Mouse (Mus musculus) lung, postnatal 0 days (tissue): ENCODE measurements at regions not wholly inside any gene's neighbourhood (a gene's known extent, or its start where the extent isn't known, plus 50 kb on each side); places are given as distances from the start of the nearest gene placed in this dataset.

Experiments
- ATAC-seq: fragments of 200-750 bp; cut with Nextera tagmentation; 2 replicates; pipeline ENCODE4 v1.8.0; 2017; ENCODE audit warnings: moderate library complexity
- DNase-seq: peaks from one replicate; pipeline ENCODE4 v3.0.0-alpha.2; 2016; ENCODE audit warnings: low spot score
- H3K27ac ChIP-seq: fragments of 300-500 bp; sonication (generic); 2 replicates; pipeline ENCODE4 v1.5.1; 2014; ENCODE audit warnings: antibody characterized with exemption, mild to moderate bottlenecking, low read length, mixed read lengths
- H3K27me3 ChIP-seq: fragments of 300-500 bp; sonication (generic); replicated peaks from 2 replicates; pipeline ENCODE4 v1.6.1; 2014; ENCODE audit warnings: low read length, mixed read lengths; ENCODE audit not compliant: insufficient read depth
- H3K36me3 ChIP-seq: fragments of 300-500 bp; sonication (generic); 2 replicates; pipeline ENCODE4 v1.6.1; 2014; ENCODE audit warnings: low read length, mixed read lengths; ENCODE audit not compliant: insufficient read depth
- H3K4me1 ChIP-seq: fragments of 300-500 bp; sonication (generic); 2 replicates; pipeline ENCODE4 v1.6.1; 2014; ENCODE audit warnings: antibody characterized with exemption, low read depth, low read length, mixed read lengths; ENCODE audit not compliant: insufficient read depth
- H3K4me2 ChIP-seq: fragments of 300-500 bp; sonication (generic); replicated peaks from 2 replicates; pipeline ENCODE4 v1.6.1; 2014; ENCODE audit warnings: low read depth, mild to moderate bottlenecking, low read length, moderate library complexity, mixed read lengths
- H3K4me3 ChIP-seq: fragments of 300-500 bp; sonication (generic); 2 replicates; pipeline ENCODE4 v1.5.1; 2014; ENCODE audit warnings: low read depth, low read length
- H3K9ac ChIP-seq: fragments of 300-500 bp; sonication (generic); replicated peaks from 2 replicates; pipeline ENCODE4 v1.6.1; 2014; ENCODE audit warnings: low read depth, mild to moderate bottlenecking
- H3K9me3 ChIP-seq: fragments of 300-500 bp; sonication (generic); 2 replicates; pipeline ENCODE4 v1.6.1; 2016; ENCODE audit warnings: low read length, mixed read lengths
- CTCF ChIP-seq: IDR thresholded peaks from 2 replicates; pipeline ENCODE4 v1.5.1; 2016; ENCODE audit warnings: antibody characterized with exemption, mild to moderate bottlenecking
- EP300 ChIP-seq: IDR thresholded peaks from 2 replicates; pipeline ENCODE4 v1.6.1; 2016; ENCODE audit warnings: antibody characterized with exemption, mild to moderate bottlenecking, control low read depth
- WGBS: fragments of 180-500 bp; shearing (Covaris S2); extraction: QIAGEN DNeasy Blood & Tissue Kit; methylation state at CpG from one replicate; pipeline ENCODE4 v1.1.7; 2014; 5-methylcytosine and 5-hydroxymethylcytosine counted together

DNA sequence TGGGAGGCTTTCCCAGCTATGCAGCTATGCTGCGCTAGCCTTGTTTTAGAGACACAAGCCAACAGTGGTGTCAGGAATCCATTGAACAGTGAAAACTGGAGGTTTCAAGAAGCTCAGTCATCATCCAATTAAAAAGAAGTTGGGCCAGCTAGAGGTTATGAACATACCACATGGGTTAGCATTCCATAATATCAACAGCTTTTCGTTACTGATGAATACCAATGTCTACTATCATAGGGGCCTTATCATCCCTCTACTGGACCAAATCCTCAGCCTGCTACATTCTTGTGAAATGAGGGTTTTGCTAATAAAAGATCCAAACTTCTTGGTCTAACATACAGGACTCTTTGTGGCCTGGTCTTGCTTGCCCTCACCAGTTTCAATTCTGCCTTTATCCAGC lies 124.8 kb upstream of the Fam78b start:
- Histone ChIP-seq H3K9me3 (no peaks in the 10 kb centered on the region), H3K27ac (no peak overlapping the region), H3K4me3 (no peak overlapping the region), H3K36me3 (no peaks in the 10 kb centered on the region), H3K4me2 (no peak overlapping the region), H3K27me3 (no peaks in the 10 kb centered on the region), H3K9ac (no peak overlapping the region), H3K4me1 (no peaks in the 10 kb centered on the region)
- ATAC-seq (no peak), DNase-seq (no peak)
- no peak for TF ChIP-seq EP300
- TF ChIP-seq CTCF, result no peak
- 85% methylated on average over 2 of the region's 2 CpGs for WGBS

DNA sequence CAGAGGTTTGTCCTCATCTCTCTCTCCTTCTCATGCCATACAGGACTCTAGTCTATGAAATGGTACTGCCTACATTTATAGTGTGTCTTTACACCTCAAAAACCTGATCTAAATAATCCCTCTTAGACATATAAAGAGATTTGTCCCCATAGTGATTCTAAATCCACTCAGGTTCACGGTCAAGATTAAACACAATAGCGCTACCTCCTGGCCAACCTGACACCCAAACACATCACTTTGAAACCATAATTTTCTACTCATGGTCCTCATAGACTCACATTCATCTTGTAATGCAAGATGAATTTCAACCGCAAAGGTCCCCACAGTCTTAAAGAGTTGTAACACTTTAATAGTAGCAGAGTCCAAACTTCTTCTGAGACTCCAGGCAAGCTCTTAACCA lies 118.0 kb upstream of the Fam78b start:
- no peak overlapping the region for H3K4me3 ChIP-seq
- no peak overlapping the region for H3K4me2 ChIP-seq
- no peak overlapping the region for H3K27ac ChIP-seq
- no peak for ATAC-seq
- WGBS, result 80% methylated on average over 3 of the region's 3 CpGs
- TF ChIP-seq CTCF (no peak), EP300 (no peak)
- no peaks in the 10 kb centered on the region for H3K36me3 ChIP-seq
- no peaks in the 10 kb centered on the region for H3K9me3 ChIP-seq
- no peaks in the 10 kb centered on the region for H3K4me1 ChIP-seq
- H3K9ac ChIP-seq, result no peak overlapping the region
- no peaks in the 10 kb centered on the region for H3K27me3 ChIP-seq
- DNase-seq, result no peak

DNA sequence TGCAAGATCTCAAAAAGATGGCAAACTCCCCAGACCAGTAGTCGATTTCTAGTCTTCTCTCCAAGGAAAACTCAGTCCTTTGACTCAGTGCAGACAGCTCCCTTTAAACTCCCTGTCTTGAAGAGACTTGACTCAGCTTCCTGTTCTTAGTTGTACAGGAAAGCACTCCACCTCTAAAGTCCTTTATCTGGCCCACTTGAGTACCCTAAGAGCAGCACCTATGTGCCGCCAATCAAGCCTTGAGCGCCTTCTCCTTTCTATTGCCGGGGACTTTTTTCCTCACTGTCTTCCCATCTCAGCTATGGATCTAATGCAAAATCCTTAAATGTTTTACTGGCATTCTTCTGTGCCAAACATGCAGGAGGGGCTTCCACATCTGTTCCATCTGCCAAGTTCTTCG lies 105.3 kb upstream of the Fam78b start:
- Histone ChIP-seq H3K9ac (no peak overlapping the region), H3K4me2 (no peak overlapping the region), H3K27ac (no peak overlapping the region), H3K27me3 (no peaks in the 10 kb centered on the region), H3K4me3 (no peak overlapping the region), H3K9me3 (no peaks in the 10 kb centered on the region), H3K4me1 (no peaks in the 10 kb centered on the region; the same call in 1 of the 2 replicates), H3K36me3 (no peaks in the 10 kb centered on the region)
- no peak for TF ChIP-seq CTCF
- no peak for TF ChIP-seq EP300
- ATAC-seq (peak; percentile 63), DNase-seq (peak; percentile 32)
- WGBS, result 53% methylated on average over 5 of the region's 5 CpGs

DNA sequence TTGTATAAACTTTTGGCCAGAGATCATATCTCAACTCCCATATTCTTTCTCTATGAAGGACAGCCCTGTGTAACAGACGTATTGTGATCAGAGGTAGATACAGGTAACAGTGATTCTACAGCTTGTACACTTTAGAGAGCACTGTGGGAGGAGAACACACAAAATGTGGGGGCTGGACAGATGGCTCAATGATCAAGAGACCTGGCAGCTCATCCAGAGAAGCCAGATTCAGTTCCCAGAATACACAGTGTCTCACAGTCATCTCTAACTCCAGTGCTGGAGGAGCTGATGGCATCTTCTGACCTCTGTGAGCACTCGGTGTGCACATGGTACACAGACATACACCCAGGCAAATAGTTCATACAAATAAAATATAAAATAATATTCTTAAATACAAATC lies 102.5 kb upstream of the Fam78b start:
- Histone ChIP-seq H3K4me2 (no peak overlapping the region), H3K27me3 (no peaks in the 10 kb centered on the region), H3K4me1 (no peaks in the 10 kb centered on the region; the same call in 1 of the 2 replicates), H3K9ac (no peak overlapping the region), H3K4me3 (no peak overlapping the region), H3K36me3 (no peaks in the 10 kb centered on the region), H3K27ac (no peak overlapping the region), H3K9me3 (no peaks in the 10 kb centered on the region)
- ATAC-seq (no peak), DNase-seq (no peak)
- WGBS, result 82% methylated on average over 2 of the region's 2 CpGs
- TF ChIP-seq CTCF, result no peak
- TF ChIP-seq EP300, result no peak

DNA sequence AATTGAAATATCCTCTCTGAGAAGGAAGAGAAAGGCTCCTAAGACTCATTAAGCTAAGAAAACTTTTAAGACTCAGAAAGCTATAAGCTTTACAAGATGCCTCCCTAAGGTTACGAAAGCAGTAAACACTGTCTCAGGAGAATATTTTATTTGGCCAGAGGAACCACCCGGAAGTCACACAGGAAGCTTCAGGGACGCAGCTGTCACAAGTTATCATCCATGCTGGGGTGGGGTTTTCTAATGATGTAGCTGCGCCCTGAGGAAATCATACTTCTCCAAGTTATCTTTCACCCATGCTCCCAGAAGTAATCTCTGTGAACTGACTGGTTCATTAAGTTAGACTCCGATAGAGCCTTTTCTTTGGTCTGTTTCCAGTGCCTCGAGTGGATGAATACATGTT lies 102.0 kb upstream of the Fam78b start:
- WGBS, result 50% methylated on average over 6 of the region's 6 CpGs
- ATAC-seq, result no peak

DNA sequence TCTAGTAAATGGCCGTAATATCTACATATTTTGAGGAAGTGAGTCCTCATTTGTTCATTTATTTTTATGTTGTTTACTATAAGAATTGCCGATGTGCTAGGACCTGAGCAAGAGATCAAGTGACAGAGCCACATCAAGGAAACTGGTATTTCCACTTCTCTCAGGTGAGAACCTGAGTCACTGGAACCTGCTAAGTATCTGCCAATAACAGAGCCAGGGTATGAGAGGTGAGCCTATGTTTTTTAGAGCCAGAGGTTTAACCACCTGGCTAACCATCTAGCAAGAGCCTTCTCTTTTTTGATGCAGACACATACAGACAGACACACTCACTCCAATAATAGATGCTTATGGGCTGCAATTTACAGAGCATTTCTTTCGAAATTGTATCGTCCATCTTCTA lies 101.2 kb upstream of the Fam78b start:
- WGBS, result 76% methylated on average over 4 of the region's 4 CpGs
- no peak overlapping the region for H3K9ac ChIP-seq
- ATAC-seq, result no peak; the same call in 1 of the 2 replicates

More for the DNA sequence above, 102.0 kb upstream of the Fam78b start:
- no peaks in the 10 kb centered on the region for H3K36me3 ChIP-seq
- no peaks in the 10 kb centered on the region; the same call in 1 of the 2 replicates for H3K4me1 ChIP-seq
- no peak overlapping the region for H3K4me2 ChIP-seq
- H3K9ac ChIP-seq, result no peak overlapping the region
- no peak for DNase-seq
- H3K4me3 ChIP-seq, result no peak overlapping the region
- TF ChIP-seq EP300, result no peak
- H3K27me3 ChIP-seq, result no peaks in the 10 kb centered on the region
- no peaks in the 10 kb centered on the region for H3K9me3 ChIP-seq
- H3K27ac ChIP-seq, result no peak overlapping the region

More for the DNA sequence above, 101.2 kb upstream of the Fam78b start:
- H3K9me3 ChIP-seq, result no peaks in the 10 kb centered on the region
- no peak overlapping the region for H3K4me2 ChIP-seq
- peak; percentile 31 for DNase-seq
- H3K4me3 ChIP-seq, result no peak overlapping the region
- TF ChIP-seq CTCF, result no peak
- no peak for TF ChIP-seq EP300
- no peaks in the 10 kb centered on the region for H3K27me3 ChIP-seq
- no peaks in the 10 kb centered on the region for H3K36me3 ChIP-seq
- H3K4me1 ChIP-seq, result no peaks in the 10 kb centered on the region; the same call in 1 of the 2 replicates
- no peak overlapping the region for H3K27ac ChIP-seq
